Mouse (Mus musculus) CD4-positive, CD25-positive, alpha-beta regulatory T cell, adult 2 months (primary cell): Measurements from ENCODE around the gene Krt71.

ENCODE experiments used
- DNase-seq: peaks from one replicate; pipeline ENCODE4 v3.0.0-alpha.2; 2012; ENCODE audit warnings: low read depth, low spot score

Krt71 gene

DNA sequence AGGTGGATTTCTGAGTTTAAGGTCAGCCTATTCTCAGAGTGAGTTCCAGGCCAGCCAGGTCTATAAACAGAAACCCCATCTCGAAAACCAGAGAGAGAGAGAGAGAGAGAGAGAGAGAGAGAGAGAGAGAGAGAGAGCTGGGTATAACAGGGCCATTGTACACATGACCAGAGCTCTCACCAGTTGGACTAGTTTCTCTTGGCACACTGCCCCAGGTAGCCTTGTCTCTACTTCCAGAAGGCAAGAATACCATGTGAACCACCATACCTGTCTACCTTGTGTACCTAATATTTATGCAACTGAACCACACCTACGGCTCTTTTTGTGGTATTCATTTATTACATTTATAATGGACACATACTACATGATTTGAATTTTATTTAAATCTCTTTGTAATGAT, 54.7 kb downstream of the Krt71 start:
- no peak for DNase-seq
